Mouse (Mus musculus) forebrain, embryonic 14.5 days (tissue): ENCODE results near the gene Per1. TPM values are rescaled to one million over a fixed set of nuclear protein-coding genes. Genes with fewer than 3 reads are reported as not detected.

ENCODE experiments used
- polyA plus RNA-seq: library from polyadenylated mRNA; unstranded; fragments of >200 nt; fragmentation: Nextera tagmentation; extraction: Ambion mirVana; gene quantifications from 2 replicates; pipeline ENCODE4 v1.2.1, GENCODE M21; 2014

The Per1 gene
- polyA plus RNA-seq, 1 experiment from 2014 or later: 6.8 TPM

Other genes with a start within 250 kb of the Per1 start
- gene Ndel1, start 223.4 kb upstream of the Per1 start, polyA plus RNA-seq: 70.0 and 80.2 TPM in 2 replicates
- gene Rnf222, start 206.7 kb upstream of the Per1 start, polyA plus RNA-seq: not detected in 2 replicates
- 673 and 871 TPM in 2 replicates for gene Rpl26, start 193.6 kb upstream of the Per1 start, polyA plus RNA-seq
- 0.23 TPM in 1 of 2 replicates, not detected in the other for gene Odf4, start 168.1 kb upstream of the Per1 start, polyA plus RNA-seq
- gene Arhgef15, start 137.7 kb upstream of the Per1 start, polyA plus RNA-seq: 5.8 and 6.3 TPM in 2 replicates
- 0.75 and 1.2 TPM in 2 replicates for gene Slc25a35, start 127.1 kb upstream of the Per1 start, polyA plus RNA-seq
- gene Rangrf, start 120.0 kb upstream of the Per1 start, polyA plus RNA-seq: 35.2 and 43.5 TPM in 2 replicates
- 14.1 and 15.6 TPM in 2 replicates for gene Pfas, start 86.8 kb upstream of the Per1 start, polyA plus RNA-seq
- 43.4 and 56.1 TPM in 2 replicates for gene Ctc1, start 79.3 kb upstream of the Per1 start, polyA plus RNA-seq
- 69.2 and 74.0 TPM in 2 replicates for gene Aurkb, start 49.6 kb upstream of the Per1 start, polyA plus RNA-seq
- gene Borcs6, start 35.5 kb upstream of the Per1 start, polyA plus RNA-seq: 10.7 and 13.9 TPM in 2 replicates
- 45.2 and 49.6 TPM in 2 replicates for gene Tmem107, start 24.4 kb upstream of the Per1 start, polyA plus RNA-seq
- 124 and 188 TPM in 2 replicates for gene Vamp2, start 6.7 kb upstream of the Per1 start, polyA plus RNA-seq
- 0.23 and 0.24 TPM in 2 replicates for gene Hes7, start 25.2 kb downstream of the Per1 start, polyA plus RNA-seq
- gene 9130213A22Rik, start 27.4 kb downstream of the Per1 start, polyA plus RNA-seq: 0.14 TPM in 2 replicates
- gene Aloxe3, start 30.7 kb downstream of the Per1 start, polyA plus RNA-seq: 0.94 and 2.1 TPM in 2 replicates
- gene Alox12b, start 61.8 kb downstream of the Per1 start, polyA plus RNA-seq: 0.15 TPM in 1 of 2 replicates, not detected in the other
- gene Alox8, start 102.6 kb downstream of the Per1 start, polyA plus RNA-seq: 0.08 TPM in 1 of 2 replicates, not detected in the other
- 0.35 and 0.41 TPM in 2 replicates for gene Gucy2e, start 141.8 kb downstream of the Per1 start, polyA plus RNA-seq
- gene Cntrob, start 228.6 kb downstream of the Per1 start, polyA plus RNA-seq: 13.9 and 18.9 TPM in 2 replicates
- 188 and 243 TPM in 2 replicates for gene Trappc1, start 228.8 kb downstream of the Per1 start, polyA plus RNA-seq
- 3.3 and 3.9 TPM in 2 replicates for gene Kcnab3, start 231.0 kb downstream of the Per1 start, polyA plus RNA-seq
- 126 and 146 TPM in 2 replicates for gene Rnf227, start 245.2 kb downstream of the Per1 start, polyA plus RNA-seq